Mouse (Mus musculus): ENCODE results near the gene Naa16. TPM values are rescaled to one million over a fixed set of nuclear protein-coding genes. Genes with fewer than 3 reads are reported as not detected.

Naa16 gene
- polyA plus RNA-seq, 1 experiment from 2014 or later, result 17.6 TPM

- Histone ChIP-seq H3K4me2 (ENCODE audit: low read depth, low read length) (no peak overlapping the region), H3K9me3 (ENCODE audit: low read length) (no peaks in the 10 kb centered on the region), H3K4me1 (ENCODE audit: insufficient read depth) (peaks cover 4% of the 10 kb centered on the region; the same call in 1 of the 2 replicates), H3K27me3 (ENCODE audit: insufficient read depth, low read length) (no peaks in the 10 kb centered on the region), H3K9ac (replicated peaks) (no peak overlapping the region), H3K4me3 (ENCODE audit: low read depth, low read length) (no peak overlapping the region), H3K27ac (ENCODE audit: low read depth) (no peak overlapping the region), H3K36me3 (replicated peaks; ENCODE audit: insufficient read depth, low read length) (peaks cover 21% of the 10 kb centered on the region)
- DNase-seq, result no peak
- no peak for ATAC-seq
- 91% methylated on average over 5 of the region's 5 CpGs for WGBS (ENCODE audit: insufficient replicate concordance)
- TF ChIP-seq EP300 (IDR thresholded peaks at IDR 0.05; ENCODE audit: low read depth) (no peak), CTCF (IDR thresholded peaks at IDR 0.05; ENCODE audit: low read depth) (no peak)
Measured at GRCm38 (mm10) chr14:79285549-79285948, 105.0 kb downstream of the Naa16 start.

GRCm38 (mm10) chr14:79284616-79285015 lies 106.0 kb downstream of the Naa16 start:
- no peaks in the 10 kb centered on the region for H3K4me1 ChIP-seq (ENCODE audit: insufficient read depth)
- TF ChIP-seq CTCF (IDR thresholded peaks at IDR 0.05; ENCODE audit: low read depth) (no peak), EP300 (IDR thresholded peaks at IDR 0.05; ENCODE audit: low read depth) (no peak)

GRCm38 (mm10) chr14:79283952-79284351 lies 106.6 kb downstream of the Naa16 start:
- no peak overlapping the region for H3K4me3 ChIP-seq (ENCODE audit: low read depth, low read length)
- no peak overlapping the region for H3K9ac ChIP-seq (replicated peaks)
- DNase-seq (no peak), ATAC-seq (no peak)
- no peak overlapping the region for H3K27ac ChIP-seq (ENCODE audit: low read depth)
- TF ChIP-seq CTCF (IDR thresholded peaks at IDR 0.05; ENCODE audit: low read depth), result no peak
- TF ChIP-seq EP300 (IDR thresholded peaks at IDR 0.05; ENCODE audit: low read depth), result no peak
- no peak overlapping the region for H3K4me2 ChIP-seq (ENCODE audit: low read depth, low read length)
- peaks cover 8% of the 10 kb centered on the region for H3K36me3 ChIP-seq (replicated peaks; ENCODE audit: insufficient read depth, low read length)
- no peaks in the 10 kb centered on the region for H3K9me3 ChIP-seq (ENCODE audit: low read length)
- 88% methylated on average over 7 of the region's 7 CpGs for WGBS (ENCODE audit: insufficient replicate concordance)
- no peaks in the 10 kb centered on the region for H3K4me1 ChIP-seq (ENCODE audit: insufficient read depth)
- H3K27me3 ChIP-seq (ENCODE audit: insufficient read depth, low read length), result no peaks in the 10 kb centered on the region

More at GRCm38 (mm10) chr14:79284616-79285015, 106.0 kb downstream of the Naa16 start:
- 84% methylated on average over 4 of the region's 4 CpGs for WGBS (ENCODE audit: insufficient replicate concordance)
- Histone ChIP-seq H3K4me2 (ENCODE audit: low read depth, low read length) (no peak overlapping the region), H3K27me3 (ENCODE audit: insufficient read depth, low read length) (no peaks in the 10 kb centered on the region), H3K4me3 (ENCODE audit: low read depth, low read length) (no peak overlapping the region), H3K9ac (replicated peaks) (no peak overlapping the region), H3K27ac (ENCODE audit: low read depth) (no peak overlapping the region), H3K36me3 (replicated peaks; ENCODE audit: insufficient read depth, low read length) (peaks cover 12% of the 10 kb centered on the region), H3K9me3 (ENCODE audit: low read length) (no peaks in the 10 kb centered on the region)
- DNase-seq (no peak), ATAC-seq (no peak)

GRCm38 (mm10) chr14:79281894-79282553 lies 108.6 kb downstream of the Naa16 start:
- no peak overlapping the region for H3K4me3 ChIP-seq (ENCODE audit: low read depth, low read length)
- no peaks in the 10 kb centered on the region for H3K27me3 ChIP-seq (ENCODE audit: insufficient read depth, low read length)
- no peaks in the 10 kb centered on the region for H3K9me3 ChIP-seq (ENCODE audit: low read length)
- no peak overlapping the region for H3K9ac ChIP-seq (replicated peaks)
- ATAC-seq, result no peak
- 60% methylated on average over 9 of the region's 9 CpGs for WGBS (ENCODE audit: insufficient replicate concordance)
- H3K4me1 ChIP-seq (ENCODE audit: insufficient read depth), result no peaks in the 10 kb centered on the region
- no peak overlapping the region for H3K4me2 ChIP-seq (ENCODE audit: low read depth, low read length)
- no peak overlapping the region for H3K27ac ChIP-seq (ENCODE audit: low read depth)
- DNase-seq, result no peak
- TF ChIP-seq CTCF (IDR thresholded peaks at IDR 0.05; ENCODE audit: low read depth) (no peak), EP300 (IDR thresholded peaks at IDR 0.05; ENCODE audit: low read depth) (no peak)
- no peaks in the 10 kb centered on the region for H3K36me3 ChIP-seq (replicated peaks; ENCODE audit: insufficient read depth, low read length)

- no peak for DNase-seq
Measured at GRCm38 (mm10) chr14:79280456-79280855, 110.1 kb downstream of the Naa16 start.

GRCm38 (mm10) chr14:79279494-79279893 lies 111.1 kb downstream of the Naa16 start:
- ATAC-seq (no peak), DNase-seq (no peak)
- Histone ChIP-seq H3K4me3 (ENCODE audit: low read depth, low read length) (no peak overlapping the region), H3K9ac (replicated peaks) (no peak overlapping the region), H3K27me3 (ENCODE audit: insufficient read depth, low read length) (no peaks in the 10 kb centered on the region), H3K4me1 (ENCODE audit: insufficient read depth) (no peaks in the 10 kb centered on the region), H3K27ac (ENCODE audit: low read depth) (no peak overlapping the region), H3K9me3 (ENCODE audit: low read length) (no peaks in the 10 kb centered on the region), H3K36me3 (replicated peaks; ENCODE audit: insufficient read depth, low read length) (no peaks in the 10 kb centered on the region), H3K4me2 (ENCODE audit: low read depth, low read length) (no peak overlapping the region)
- no peak for TF ChIP-seq CTCF (IDR thresholded peaks at IDR 0.05; ENCODE audit: low read depth)
- TF ChIP-seq EP300 (IDR thresholded peaks at IDR 0.05; ENCODE audit: low read depth), result no peak
- 67% methylated on average over 1 of the region's 1 CpGs for WGBS (ENCODE audit: insufficient replicate concordance)

More at GRCm38 (mm10) chr14:79280456-79280855, 110.1 kb downstream of the Naa16 start:
- no peaks in the 10 kb centered on the region for H3K36me3 ChIP-seq (replicated peaks; ENCODE audit: insufficient read depth, low read length)
- H3K4me2 ChIP-seq (ENCODE audit: low read depth, low read length), result no peak overlapping the region
- TF ChIP-seq EP300 (IDR thresholded peaks at IDR 0.05; ENCODE audit: low read depth), result no peak
- no peak for TF ChIP-seq CTCF (IDR thresholded peaks at IDR 0.05; ENCODE audit: low read depth)
- no peaks in the 10 kb centered on the region for H3K4me1 ChIP-seq (ENCODE audit: insufficient read depth)
- no peaks in the 10 kb centered on the region for H3K9me3 ChIP-seq (ENCODE audit: low read length)
- no peak overlapping the region for H3K27ac ChIP-seq (ENCODE audit: low read depth)
- no peak overlapping the region for H3K4me3 ChIP-seq (ENCODE audit: low read depth, low read length)
- WGBS (ENCODE audit: insufficient replicate concordance), result 80% methylated on average over 9 of the region's 9 CpGs
- H3K9ac ChIP-seq (replicated peaks), result no peak overlapping the region
- H3K27me3 ChIP-seq (ENCODE audit: insufficient read depth, low read length), result no peaks in the 10 kb centered on the region
- peak; percentile 48; the same call in 1 of the 2 replicates for ATAC-seq

Measured in liver, postnatal 0 days (tissue).